Mouse (Mus musculus): Measurements from ENCODE around the gene Adam8.

Adam8 gene

DNA sequence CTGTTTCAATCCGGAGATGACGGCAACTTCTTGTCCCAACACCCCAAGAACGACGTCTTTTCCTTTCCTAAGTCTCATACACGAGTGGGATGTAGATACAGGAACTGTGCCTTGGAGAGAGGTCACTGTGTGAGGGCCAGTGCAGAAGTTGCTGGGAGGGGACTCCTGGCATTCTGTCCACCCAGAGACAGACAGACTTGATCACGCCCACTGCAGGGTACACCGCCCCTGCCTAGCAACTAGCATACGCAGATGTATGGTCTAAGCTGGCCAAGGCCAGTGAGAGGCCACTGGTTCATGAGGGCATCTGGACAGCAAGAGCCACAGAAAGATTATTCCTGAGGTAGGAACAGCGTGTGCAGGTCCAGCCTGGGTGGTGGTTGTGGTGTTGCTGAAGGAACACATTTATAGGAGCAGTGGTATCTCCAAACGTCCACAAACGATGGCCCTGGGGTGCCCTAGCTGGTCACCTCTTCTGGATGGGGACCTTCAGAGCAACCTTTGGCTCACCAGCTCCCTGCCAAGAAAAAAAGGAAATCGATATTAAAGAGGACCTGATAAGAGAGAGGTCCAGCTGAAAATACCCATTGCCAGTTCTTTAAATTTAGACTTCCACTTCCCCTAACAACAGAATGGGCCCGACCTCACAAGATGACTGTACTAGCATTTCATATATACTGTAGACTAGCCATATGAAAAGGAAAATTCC is 13.2 kb downstream of the Adam8 start:
- DNase-seq (ENCODE audit: low spot score): no peak

DNA sequence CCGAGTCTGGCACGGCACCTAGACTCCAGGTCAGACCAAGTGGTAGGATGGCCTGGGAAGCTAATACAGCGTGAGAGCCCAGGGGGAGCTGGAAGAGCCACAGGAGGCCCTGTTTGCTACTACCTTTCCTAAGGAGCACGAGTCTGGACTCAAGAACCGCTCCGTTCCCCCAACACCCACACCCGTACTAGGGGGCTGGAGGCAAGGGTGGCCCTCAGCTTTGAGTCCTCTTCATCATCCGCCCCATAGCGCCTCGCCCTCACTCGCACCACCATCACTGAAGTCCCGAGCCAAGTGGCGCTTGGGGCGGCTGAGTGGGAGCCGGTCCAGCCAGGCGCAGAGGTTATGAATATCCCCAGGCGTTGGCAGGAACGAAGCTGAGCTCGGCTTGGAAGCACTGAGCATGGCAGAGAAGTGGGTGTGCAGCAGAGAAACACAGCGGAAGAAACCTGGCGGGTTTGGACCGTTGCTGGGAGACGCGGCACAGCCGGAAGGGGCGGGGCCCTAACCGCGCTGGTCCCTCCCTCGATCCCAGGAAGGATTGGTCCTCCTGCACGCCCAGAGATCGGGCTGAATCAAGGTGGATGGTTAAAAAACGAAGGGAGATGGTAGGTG is 14.0 kb downstream of the Adam8 start, which contains the start of gene 6430531B16Rik:
Gene 6430531B16Rik (minus strand): TSS at position 478 of the 615 bp plus-strand sequence.
- peak; percentile 78 for DNase-seq (ENCODE audit: low spot score)

DNA sequence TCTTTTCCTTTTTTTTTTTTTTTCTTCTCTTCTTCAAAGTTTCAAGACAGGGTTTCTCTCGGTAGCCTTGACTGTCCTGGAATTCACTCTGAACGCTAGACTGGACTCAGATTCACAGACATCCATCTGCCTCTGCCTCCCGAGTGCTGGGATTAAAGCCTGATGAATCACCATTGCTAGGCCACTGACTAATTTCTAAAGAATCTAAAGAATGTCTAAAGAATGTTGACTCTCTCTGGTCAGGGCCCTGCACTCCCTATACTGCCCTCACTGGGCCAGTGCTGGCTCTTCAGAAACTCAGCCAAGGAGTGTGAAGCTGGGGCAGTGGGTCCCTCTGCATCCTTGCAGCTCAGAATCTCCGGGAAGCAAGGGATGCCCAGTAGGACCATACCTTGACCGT is 16.9 kb downstream of the Adam8 start:
- no peak for DNase-seq (ENCODE audit: low spot score)

DNA sequence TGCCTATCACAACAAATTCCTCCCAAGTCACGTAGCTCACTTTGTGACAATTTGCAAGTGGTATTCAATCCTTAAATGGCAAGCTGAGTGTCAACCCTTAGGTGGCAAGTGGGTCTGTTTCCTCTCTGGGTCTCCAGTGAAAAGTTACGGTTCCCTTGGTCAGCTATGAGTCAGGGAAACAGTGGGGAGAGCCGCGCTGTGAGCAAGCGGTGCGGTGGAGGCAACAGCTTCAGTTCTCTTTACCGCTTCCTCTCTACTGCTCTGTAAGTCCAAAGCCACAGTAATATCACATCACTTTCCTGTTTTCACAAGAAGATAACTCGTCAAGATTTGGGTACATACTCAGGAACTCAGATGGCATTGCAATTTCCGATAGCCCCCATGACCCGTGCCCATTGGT is 18.1 kb downstream of the Adam8 start:
- DNase-seq (ENCODE audit: low spot score): no peak

- DNase-seq (ENCODE audit: low spot score): no peak
Observed at GRCm38 (mm10) chr7:139972923-139973331, 19.4 kb downstream of the Adam8 start.

DNA sequence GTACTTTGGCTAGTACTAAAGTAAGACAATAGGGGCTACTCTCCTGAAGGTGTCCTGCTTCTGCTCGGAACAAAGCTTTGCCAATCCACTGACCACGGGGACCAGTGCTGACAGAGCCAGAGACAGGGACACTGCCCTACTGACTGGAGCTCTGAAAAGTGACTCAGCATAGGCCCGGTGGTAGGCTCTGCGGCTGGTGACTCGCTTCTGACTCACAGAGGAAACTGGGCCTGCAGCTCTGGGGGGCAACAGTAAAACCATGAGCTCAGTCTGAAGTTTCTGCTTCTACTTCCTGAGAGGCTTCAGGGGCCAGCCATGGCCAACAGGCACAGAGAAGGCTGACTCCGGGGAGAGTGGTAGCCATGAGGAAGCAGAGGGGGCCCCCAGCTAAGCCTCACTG is 20.9 kb downstream of the Adam8 start:
- peak; percentile 23 for DNase-seq (ENCODE audit: low spot score)

- no peak for DNase-seq (ENCODE audit: low spot score)
Observed at GRCm38 (mm10) chr7:139970979-139971378, 21.4 kb downstream of the Adam8 start.

- DNase-seq (ENCODE audit: low spot score): peak; percentile 27
Observed at GRCm38 (mm10) chr7:139970216-139970919, 22.0 kb downstream of the Adam8 start.

DNA sequence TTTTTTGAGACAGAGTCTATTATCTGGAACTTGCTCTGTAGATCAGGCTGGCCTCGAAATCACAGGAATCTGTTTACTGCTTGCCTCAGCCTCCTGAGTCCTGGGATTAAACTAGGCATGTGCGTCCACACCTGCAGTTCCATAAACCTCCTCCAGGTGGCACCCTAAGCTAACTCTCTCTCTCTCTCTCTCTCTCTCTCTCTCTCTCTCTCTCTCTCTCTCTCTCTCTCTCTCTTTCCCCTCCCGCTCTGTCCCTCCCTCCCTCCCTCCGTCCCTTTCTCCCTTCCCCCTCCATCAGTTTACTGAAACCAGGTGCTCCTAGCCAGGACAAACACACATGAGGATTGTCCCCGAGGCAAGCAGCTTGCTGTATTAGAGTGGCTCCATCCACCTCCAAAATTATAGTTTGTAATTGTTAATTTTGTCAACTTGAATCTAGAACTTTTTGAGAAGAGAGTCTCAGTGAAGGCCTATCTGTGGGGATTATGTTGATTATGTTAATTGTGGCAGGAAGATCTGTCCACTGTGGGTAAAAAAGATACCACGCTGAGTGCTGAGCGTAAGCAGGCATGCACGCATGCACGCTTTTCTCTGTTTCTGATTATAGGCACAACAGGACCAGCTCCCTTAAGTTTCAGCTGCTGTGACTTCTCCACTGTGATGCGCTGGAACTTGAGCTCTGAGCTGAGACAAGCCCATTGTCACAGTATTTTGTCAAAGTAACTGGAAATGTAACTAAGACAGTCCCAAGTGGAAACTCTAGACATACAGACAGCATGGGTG is 22.8 kb downstream of the Adam8 start:
- peak; percentile 74 for DNase-seq (ENCODE audit: low spot score)

DNA sequence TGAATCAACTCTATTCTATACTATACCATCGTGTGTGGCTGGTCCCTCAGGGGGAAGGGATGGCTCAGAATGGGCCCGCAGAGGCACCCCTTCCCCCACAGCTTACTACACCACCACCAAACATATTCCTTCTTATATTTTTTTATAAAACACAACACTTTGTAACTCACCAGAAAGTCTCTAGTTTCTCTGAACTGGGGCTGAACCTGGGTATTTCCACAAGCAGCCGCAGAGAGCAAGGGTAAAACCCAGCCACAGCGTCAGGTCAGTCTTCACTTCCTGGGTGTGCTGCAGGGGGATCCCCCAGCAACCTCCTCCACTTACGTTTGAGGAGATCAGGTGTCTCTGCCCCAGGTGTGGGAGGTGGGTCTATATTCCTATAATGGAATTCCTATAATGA is 23.9 kb downstream of the Adam8 start:
- no peak for DNase-seq (ENCODE audit: low spot score)

DNA sequence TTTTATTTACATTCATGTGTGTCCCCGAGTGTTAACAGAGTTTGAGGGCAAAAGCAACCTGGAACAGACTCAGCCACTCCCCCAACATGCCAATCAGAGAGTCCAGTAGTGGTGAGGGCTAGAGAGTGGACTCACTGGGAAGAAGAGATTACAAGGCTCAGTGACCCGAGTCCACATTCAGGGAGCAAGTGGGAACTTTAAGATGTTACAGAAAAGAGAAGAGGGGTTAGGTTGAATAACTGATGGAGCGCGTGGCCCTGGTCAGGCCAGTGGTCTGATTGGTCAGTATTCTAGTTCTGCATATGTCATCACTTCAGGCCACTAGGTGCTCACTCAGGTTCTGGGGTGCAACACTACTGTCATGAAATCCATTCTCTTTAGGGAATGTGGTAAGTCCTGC is 25.2 kb downstream of the Adam8 start:
- no peak for DNase-seq (ENCODE audit: low spot score)

DNA sequence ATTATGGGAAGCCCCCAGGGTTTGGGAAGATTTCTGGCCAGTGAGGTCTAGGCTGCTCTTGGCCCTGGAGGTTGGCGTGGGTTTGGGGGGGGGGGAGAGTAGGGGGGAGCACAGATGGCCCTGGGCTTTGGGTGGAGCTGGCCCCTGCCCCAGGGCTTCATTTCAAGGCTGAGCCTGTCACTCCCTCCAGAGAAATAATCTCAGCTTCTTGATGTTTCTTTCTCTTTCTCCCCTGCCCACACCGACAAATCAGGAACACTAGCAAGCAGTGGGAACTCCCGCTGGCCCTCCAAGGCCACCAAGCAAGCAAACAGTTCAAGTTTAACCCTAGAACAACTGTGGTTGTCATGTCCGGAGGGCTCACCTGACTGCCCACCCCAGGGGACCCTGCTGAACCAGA is 28.5 kb downstream of the Adam8 start:
- no peak for DNase-seq (ENCODE audit: low spot score)

GRCm38 (mm10) chr7:139961141-139961540 is 31.2 kb downstream of the Adam8 start:
- no peak for DNase-seq (ENCODE audit: low spot score)

DNA sequence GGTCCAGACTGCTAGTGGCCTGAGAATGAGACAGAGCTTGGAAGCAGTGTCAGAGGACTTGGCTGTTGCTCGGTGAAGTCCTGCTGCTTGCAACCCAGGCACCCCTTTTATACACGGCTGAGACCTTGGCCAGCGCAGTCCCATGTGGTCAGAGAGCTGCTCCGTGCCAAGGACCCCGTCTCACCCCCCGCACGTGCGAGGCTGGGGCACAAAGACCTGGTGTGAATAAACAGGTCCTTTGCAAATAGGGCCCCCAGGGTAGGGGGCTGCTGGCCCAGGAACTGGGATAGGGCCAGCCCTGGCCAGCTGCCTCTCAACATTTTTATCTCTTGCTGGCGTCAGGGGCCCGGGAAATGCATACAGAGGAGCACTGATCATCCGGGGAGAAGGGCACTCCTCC is 34.4 kb downstream of the Adam8 start:
- DNase-seq (ENCODE audit: low spot score): no peak

DNA sequence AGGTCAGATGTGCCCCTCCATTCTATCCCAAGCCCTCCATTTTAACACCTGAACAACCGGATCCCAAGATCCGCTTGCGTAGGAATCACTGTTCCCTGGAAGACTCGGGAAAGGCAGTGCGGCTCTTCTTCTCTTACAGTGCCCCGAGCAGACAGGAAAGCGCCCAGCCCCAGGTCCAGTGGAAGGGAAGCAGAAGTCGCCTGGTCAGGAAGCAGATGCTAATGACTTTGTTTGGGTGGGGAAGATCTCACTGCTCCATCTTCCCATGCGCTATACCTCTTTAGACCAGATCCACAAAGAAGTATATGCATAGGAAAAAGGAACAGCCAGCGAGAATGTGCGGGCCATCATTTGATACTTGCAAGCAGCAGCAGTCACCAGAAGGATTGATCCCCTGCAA is 34.9 kb downstream of the Adam8 start:
- DNase-seq (ENCODE audit: low spot score): no peak

GRCm38 (mm10) chr7:139956658-139957057 is 35.7 kb downstream of the Adam8 start:
- no peak for DNase-seq (ENCODE audit: low spot score)

- DNase-seq (ENCODE audit: low spot score): no peak
Observed at GRCm38 (mm10) chr7:139955505-139955904, 36.9 kb downstream of the Adam8 start.

GRCm38 (mm10) chr7:139951991-139952633 is 40.2 kb downstream of the Adam8 start:
- no peak for DNase-seq (ENCODE audit: low spot score)

DNA sequence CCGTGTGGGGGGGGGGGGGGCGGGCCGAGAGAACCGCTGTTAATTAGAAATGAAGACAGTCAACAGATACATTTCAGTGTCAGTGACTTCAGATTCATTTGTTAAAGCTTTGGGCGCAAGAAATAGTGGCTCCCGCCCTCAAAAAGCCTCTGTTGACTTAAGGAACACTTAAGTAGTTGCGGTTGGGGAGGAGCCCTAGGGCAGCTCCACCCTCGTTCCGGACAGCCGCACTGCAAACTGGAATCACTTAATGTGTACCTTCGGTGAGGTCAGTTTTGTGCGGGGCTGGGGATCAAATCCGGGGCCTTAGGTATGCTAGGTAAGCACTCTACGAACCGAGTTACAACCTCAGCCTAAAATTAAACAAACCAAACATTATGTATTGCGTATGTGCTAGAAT is 41.3 kb downstream of the Adam8 start:
- peak; percentile 19 for DNase-seq (ENCODE audit: low spot score)

DNA sequence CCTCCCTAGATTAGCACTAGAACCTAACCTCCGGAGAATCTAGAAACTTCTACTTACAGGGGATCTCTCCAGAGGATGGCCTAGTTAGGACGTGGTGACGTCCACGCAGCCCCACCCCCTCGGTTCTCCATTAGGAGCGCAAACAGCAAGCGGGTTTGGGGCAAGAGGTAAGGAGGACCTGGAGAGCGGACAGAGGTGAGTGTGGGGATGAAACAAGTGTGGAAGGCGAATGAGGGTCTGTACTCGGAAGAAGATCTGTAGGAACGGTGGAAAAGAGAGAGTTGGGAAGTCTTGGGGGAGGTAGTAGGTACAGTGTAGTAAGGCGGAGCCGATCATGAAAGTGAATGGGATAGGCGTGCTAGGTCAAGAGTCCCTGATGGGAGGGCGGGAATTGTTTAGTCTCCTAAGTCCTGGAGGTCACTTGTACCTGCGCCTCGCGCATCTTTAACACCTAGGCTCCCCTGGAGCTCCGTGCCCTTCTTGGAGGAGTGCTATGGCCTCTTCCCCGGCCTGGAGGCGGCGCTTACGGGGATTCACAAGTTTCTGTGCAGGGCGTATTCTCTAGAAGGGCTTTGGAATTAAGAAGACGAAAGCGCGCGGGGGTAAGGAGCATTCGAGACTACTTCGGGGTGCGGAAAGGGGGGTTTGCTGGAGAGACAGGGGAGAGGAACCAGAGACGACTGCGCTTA is 41.9 kb downstream of the Adam8 start:
- peak; percentile 32 for DNase-seq (ENCODE audit: low spot score)

DNA sequence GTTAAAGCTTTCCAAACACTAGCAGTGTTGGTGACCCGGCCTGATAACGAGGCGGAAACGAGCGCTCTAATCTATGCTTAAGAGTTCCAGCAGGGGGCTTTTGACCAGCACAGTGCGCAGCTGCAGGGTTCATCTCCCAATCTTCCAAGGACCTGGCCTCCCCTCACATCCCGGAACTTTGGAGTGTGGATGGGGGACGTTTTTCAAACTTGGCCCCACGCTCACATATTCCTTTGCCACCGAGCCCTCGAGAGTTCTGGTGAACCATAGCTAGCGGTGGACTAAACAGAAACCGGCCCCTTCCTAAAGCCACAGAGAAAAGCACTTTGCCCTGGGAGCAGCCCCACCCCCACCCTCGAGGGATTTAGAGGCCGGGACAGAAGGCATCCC is 42.5 kb downstream of the Adam8 start:
- DNase-seq (ENCODE audit: low spot score): peak; percentile 37
